Mouse (Mus musculus) monocyte, adult 2 months (primary cell): ENCODE data around the gene Plb1.

Source experiments
- DNase-seq, 2 experiments: peaks; one replicate each; pipeline ENCODE4 v3.0.0; 2022; ENCODE audit warnings: low spot score in 2 of 2, low read depth in 1 of 2

Gene Plb1

DNA sequence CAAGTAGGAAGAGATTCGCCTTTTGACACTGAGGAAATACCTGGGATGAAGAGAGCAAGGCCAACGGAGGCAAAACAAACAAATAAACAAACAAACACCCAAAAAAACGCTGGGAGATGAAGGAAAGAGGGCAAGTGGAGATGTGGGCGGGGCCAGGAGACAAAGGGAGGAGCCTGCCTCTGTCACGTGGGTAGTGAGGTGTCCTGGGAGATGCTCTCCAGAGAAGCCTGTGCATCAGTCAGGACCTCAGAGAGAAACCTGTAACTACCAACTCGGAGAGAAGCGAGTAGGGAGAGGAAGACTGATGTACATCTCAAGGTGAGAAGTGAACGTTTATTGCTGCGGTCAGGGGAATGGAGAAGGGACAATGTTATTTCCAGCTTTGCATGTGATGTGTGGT is at the start of gene Plb1:
Gene Plb1 (plus strand): TSS at position 235 of the 400 bp plus-strand sequence.
- no peak for DNase-seq

DNA sequence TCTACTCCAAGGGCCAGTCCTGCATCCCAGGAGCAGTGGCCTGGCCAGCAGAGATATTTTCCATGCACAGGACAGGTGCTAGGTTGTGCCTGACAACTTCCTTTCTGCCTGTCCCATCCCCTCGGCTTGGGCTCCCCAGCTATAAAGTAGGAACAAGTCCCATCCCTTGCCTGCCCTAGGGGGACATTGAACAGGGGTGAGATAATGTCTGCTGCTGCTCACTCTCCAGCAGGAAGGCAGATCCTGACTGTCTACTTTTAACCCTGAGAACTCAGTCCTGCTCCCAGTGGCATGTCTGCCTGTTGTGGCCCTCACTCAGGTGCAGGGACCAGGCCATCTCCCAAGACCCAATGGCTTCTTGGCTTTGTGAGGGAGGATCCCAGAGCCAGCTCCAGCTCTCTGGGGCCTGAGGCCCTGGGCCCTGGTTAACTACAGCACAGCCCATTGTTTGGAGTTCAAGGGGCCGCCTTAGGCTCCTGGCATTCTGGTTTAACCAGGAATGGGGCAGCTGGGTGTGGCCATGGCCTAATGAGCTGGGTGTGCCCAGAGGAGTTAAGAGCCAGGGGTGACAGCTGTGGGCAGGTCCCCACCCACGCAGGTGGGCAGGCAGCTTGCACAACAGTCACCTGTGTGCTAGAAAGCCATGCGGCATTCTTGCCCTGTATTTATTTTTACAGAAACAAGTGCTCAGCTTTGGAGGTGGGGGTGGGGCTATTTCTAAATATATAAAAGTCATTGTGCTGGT is 49.5 kb upstream of the Plb1 start:
- no peak for DNase-seq

DNA sequence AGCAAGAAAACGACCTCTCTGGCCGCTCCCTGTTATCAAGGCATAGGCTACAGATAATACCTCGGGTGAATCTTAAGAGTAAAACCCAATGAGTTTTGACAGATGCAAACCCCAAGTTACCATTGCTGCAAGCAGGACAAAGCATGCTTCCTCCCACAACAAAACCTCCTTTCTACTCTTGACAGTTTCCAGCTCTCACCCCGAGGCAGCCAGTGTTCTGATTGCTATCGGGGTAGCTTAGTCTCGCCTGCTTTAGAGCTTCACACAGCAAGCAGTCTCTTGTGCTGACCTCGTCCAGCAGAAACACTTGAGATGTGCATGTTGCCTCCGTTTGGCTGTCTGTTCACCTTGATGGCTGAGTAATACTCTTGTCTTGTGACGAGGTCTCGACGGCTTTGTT is 44.8 kb upstream of the Plb1 start:
- no peak for DNase-seq

DNA sequence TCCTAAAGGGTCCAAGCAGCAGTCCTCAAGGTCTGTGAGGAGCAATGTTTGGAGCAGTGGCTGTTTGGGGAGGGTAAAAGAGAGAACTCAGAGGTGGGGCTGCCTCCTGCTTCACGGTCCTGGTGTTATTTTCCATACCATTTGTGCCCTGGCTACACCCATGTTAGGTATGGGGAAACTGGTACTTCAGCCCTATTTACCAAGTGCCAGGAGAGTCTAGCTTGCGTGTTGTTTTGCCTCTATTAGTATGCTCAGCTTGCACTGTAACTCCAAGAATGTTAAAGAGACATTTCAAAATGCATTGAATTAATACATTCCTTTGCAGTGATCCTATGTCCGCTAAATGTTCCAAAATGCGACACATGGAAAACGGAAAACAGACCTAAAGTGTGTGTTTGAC is 41.2 kb upstream of the Plb1 start:
- DNase-seq, result no peak

DNA sequence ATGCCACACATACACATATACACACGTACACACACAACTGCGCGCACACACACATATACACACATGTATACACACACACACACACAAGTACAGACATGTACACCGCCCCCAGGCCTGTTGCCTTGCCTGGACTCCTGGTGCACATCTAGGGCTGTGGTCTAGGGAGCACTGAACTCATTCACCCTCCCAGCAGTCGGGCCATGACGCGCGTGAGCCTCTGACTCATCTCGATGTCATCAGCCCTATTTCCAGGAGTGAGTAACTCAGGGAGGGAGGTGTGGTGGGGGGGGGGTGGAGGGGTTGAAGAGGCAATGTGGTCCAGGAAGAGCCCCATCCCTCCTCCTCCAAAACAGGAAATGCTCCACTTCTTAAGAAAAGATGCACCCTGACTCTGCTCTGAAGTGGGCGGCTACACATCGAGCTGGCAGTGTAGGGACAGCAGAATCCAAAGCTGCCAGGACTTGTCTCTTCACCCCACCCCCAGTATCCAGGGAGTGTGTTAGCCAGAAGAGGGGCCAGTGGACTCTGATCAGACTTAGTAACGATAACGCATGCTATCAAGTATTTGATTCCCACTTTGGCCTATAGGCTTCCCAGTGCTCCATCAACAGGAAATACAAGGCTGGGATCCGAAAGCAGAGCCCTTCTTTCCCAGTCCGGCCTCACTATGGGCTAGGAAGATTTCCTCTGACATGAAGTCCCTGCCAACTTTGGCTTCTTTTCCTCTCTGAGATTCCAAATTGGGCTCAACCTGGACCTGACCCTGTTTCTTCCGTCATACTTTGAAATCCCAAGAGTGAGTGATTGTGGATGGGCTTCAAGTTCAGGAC is 40.3 kb upstream of the Plb1 start:
- peak; percentile 36 to 53 for DNase-seq

DNA sequence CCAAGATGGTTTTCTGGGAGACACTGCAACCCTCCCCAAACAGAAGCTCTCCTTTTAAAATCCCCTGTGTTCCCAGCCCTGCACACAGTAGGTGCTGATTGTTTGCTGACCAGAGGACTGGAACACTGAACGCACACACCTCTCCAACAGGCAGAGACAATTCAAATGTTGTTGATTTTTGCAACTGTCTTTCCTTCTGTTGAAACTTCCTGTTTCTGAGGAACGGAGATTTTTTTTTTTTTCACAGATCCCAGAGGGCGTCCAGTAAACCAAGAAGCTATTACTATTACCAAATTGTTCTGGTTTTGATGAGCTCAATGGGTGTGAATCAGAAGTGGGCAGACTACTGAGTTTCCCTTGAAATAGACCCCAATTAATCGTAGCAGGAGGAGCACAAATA is 38.3 kb upstream of the Plb1 start:
- DNase-seq, result no peak

DNA sequence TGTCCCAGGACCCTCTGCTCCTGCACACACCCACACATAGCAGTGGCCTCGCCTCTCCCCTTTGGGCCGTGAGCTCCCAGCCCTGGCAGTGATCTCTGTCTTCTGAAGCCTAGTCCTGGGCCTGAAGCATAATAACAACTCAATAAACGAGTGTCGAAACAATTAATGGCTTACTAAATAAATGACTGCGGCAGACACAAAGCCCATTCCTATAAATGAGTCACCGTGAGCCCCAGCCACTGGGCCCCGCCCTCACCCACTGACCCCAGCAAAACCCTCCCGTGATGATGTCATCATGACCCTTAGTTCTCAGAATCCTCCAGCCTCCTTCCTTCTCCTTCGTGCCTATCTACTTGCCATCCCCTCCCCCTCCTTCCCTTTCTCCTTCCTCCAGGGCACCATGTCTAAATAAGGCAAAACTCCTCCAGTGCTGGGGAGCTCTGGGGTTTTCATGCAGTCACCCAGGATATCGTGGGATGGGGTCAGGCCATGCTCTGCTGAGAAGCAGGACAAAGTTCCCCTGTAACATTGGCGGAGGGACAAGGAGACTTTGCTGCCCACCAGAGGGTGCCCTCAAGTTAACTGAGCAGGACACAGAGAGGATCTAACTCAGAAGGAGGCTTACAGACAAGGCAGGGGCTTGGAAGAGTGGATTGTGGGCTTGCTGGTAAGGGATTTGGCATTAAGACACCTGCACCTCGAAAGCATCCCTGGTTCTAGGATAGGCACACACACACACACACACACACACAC is 36.5 kb upstream of the Plb1 start:
- peak; percentile 40 to 43 for DNase-seq

DNA sequence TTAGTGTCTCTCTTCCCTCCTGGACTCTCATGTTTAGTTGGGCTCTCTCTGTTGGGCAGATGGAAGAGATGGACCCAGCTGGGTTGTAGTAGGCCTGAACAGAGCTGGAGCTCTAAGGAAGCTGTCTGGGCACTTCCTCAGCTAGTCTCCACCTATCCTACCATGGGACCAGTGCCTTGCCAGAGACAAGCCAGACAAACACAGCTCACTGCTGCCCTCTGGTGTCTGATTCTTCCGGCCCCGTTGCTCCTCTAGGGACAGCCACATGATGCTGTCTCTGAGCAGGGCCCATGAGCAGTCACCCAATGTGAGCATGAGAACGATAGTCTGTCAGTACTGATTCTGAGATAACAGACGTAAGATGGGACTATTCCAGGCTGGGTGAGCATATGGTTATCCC is 34.8 kb upstream of the Plb1 start:
- DNase-seq, result peak; percentile 86 to 91

DNA sequence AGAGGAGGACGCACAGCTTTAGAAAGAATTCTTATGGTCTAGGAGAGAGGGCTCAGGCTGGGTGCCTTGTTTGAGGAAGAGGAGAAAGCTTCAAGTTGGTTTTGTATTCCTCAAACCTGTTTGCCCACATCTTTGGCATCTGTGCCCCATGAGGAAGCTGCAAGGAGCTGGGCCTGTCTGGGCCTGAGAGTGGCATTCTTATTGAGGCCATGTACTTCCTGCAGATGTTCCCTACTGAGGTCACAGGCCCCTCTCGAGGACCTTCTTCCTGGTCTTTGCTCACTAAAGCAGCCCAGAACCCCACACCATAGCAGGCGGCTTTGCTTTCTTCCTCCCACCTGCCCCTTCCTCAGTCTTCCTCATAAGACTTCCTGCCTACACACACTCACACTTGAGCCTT is 33.4 kb upstream of the Plb1 start:
- DNase-seq, result no peak

DNA sequence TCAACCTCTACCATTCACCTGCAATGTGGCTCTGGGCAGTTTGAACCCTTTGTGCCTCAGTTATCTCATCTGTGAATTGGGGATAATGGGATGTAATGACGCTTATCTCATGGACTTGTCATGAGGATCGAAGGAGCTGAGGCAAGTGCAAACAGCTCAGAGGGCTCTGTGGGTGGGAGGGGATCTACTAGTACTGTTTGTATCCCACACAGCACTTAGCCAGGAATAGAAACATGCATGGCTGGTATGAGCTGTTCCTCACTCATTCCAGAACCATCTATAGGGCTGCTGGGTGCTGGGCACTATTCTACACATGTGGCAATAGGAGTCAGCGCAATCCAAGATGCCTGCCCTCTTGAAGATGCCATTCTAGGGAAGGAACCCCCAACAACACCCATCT is 32.9 kb upstream of the Plb1 start:
- no peak for DNase-seq

DNA sequence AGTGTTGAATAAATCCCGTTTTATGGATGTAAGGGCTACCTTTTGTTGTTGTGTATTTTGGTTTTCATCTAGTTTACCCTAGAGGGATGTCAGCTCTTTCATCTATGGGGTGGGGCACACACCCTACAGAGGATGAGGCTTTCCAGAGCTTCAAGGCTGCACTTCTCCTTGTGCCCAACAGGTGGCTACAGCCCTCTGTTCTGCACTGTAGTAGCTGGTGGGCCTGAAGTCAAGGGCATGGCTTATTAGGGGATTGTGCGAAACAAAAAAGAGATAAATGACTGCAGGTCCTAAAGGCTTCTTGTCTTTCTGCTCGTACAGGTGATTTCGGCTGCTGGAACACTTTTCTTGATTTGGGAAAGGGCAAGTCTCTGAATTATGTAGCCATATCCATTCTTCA is 27.9 kb upstream of the Plb1 start:
- DNase-seq, result no peak

DNA sequence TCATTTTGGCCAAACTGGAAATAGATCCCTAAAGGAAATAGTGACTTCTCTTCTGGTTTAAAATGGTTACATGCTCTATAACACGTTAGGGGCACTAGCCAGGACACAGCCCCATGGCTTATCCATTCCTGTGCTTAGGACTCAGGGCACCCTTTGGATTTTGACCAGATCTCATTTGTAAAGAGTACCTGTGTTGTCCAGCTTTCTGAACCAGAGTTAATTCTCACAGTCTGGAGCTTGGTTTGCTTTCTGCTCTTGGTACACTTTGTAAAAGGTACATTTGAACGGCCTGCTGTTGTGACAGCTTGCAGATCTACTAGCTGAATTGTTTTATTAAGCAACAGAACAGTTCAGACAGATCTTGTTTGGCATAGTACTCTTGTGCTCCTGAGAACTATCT is 25.8 kb upstream of the Plb1 start:
- no peak for DNase-seq

DNA sequence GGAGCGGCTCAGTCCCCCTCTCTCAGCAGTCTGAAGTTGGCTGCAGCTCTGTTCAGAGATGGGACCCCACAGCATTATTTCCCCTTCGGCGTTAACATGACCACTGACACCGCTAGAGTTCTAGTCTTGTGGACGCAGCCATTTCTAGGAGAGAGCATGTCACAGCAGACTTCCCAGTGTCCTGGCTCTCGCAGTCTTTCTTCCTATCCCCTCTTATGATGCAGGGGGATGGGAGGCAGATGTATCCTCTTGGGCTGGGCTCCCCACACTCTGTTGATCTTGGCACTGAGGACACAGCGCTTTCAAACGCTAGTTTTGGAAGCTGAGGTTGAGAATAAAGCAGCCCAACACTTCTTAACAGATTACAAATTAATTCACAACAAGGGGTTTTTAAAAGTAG is 24.0 kb upstream of the Plb1 start:
- no peak for DNase-seq

DNA sequence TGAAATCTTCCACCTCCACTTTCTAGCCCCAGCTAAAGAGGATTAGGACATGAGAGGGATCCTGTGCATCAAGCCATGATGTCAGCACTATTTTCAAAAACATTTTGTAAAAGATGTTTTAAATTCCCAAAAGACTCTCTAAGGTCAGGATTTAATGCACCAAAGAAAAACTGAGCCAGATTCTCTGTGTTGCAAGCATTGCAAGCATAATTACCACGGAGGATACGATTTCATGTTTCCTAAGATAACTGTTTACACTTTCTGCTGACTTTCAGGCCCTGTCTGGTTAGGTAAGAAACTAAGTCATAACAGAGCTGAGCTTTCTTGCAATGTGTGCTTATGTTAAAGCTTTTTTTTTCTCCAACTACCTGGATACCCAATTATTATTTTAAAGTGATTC is 21.5 kb upstream of the Plb1 start:
- DNase-seq, result no peak

DNA sequence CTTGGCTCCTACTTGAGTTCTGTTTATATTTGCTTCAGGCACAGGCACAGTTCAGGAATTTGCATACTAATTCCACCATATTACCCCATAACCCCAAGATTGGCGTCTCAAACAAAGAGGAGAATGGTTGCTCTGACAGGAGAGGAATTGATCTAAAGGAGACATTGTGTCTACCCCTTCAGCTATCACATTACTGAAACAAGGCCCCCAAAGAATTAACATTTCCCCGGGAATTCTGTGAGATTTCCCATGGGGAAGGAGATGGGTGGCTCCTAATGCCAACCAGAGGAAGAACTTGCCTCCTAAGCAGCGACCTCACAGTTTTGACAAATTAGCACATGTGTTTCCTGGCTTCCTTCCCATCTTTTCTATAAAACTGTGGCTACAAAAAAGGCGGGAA is 18.8 kb upstream of the Plb1 start:
- DNase-seq, result no peak

DNA sequence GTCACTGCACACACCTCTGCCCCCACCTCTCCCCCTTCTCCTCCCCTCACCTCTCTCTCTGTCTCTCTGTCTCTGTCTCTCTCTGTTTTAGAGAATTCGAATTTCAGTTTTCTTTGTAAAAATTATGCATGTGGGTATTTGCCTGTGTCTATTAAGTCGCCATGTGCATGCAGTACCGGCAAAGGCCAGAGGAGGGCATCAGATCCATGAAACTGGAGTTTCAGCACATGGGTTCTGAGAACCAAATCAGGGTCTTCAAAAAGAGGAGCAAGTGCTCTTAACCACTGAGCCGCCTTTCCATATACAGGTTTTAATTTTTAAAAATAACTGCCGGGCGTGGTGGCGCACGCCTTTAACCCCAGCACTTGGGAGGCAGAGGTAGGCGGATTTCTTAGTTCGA is 17.0 kb upstream of the Plb1 start:
- DNase-seq, result no peak

DNA sequence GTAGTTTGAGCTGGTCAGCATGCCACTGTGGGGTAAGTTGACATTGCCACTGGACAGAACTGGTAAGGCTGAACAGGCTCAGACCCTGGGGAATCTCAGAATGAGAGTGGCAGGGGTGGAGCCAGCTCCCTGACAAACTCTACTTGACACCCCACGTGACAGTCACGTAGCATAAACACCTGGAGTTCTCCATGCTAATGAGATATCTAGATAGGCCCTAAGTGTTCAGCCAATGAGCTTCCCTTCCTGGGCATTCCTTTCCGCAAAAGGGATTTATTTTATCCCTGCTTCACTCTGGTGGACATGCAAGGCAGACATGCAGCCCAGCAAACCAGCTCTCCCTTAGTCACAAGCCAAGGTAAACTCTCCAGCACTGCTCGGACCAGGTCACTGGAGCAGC is 16.0 kb upstream of the Plb1 start:
- DNase-seq, result no peak

DNA sequence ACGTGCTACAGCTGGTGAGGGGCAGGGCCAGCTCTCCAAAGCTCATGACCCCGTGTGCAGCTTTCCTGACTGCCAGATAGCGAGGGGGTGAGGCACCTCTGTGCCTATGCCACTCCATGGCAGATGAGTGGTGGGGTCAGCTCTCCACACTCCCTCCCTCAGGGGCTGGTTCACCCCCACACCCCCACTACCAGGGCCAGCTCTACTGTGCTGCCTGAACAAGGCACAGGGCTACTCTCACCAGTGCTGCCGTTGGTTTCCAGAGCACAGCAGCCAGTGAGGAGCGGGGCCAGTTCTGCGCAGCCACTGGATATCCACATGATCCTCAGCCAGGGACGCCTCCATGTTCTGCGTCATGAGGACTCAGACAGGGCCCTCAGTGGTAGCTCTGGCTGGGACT is 15.0 kb upstream of the Plb1 start:
- no peak for DNase-seq

DNA sequence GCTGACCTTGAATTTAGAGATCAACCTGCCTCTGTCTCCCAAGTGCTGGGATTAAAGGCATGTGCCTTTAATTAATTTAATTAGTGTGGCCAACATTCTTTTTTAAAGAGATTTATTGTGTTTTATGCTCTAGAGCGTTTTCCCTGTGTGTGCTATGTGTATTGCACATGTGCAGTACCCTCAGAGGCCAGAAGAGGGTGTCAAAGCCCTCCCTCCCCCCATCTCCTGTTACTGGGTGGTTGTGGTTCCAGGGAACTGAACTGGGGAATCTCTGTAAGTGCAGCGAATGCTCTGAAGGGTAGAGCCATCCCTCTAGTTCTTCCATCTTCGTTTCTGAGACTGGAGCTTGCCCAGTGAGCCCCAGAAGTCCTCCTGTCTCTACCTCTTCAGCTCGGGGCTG is 2.1 kb upstream of the Plb1 start:
- DNase-seq, result no peak

DNA sequence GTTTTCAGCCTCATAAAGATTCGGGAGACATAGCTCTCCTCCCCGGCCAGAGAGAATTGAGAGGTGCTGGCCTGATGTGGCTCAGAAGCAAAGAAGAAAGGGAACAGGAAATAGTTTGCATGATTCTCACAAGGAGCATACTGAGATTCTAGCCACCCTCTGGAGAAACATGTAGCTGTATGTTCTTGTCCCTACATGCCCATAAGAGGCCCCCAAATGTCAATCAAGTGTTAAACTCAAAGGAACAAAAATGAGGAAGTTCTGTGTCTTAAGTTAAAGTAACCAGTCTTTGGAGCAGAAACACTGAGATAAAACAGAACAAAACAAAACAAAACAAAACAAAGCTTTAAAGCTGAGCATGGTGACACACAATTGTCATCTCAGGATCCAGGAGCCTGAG is 6.8 kb downstream of the Plb1 start:
- DNase-seq, result no peak

DNA sequence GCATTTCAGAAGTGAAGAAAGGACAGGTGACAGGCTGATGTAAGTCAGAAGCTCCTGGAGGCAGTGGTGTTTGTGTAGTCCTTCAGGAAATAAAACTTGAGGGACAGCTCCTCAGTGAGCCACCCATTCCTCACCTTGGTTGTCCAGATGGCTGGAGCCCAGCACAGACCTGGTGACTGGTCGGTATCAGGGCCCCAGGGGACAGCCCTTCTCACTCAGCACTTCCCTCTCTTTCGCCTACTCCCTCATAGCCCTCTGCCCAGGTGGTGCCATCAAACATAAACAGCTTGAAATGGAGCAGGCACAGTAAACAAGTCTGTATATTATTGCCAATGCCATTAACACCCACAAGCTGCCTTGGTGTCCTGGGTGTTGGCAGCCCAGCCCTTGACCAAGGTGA is 8.2 kb downstream of the Plb1 start:
- DNase-seq, result no peak

DNA sequence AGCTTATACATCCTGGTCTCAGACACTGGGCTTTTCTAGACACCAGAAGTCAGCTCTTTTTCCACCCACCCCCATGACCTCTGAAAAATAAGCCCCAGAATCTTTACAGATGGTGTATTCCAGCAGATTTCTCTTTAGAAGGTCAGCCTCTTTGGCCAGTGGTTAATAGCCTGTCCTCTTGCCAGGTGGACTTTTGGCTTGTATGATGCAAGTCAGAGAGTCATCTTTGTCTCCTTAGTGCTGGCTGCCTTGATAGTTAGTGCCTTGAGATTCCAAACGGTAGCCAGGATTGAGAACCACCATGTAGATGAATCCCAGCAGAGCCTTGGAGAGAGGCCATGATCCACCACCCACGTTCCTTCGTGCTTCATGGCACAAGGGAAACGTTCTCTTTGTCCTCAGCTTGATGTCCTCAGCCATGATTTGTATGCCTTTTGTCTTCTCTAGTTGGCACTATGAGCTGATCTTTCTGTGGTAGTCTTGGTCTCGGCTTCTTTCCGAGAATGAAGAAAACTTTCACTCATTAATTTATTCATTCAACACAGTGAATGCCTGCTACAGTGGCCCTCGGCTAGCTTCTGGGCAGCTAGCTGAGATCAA is 10.9 kb downstream of the Plb1 start:
- DNase-seq, result no peak
